Mouse (Mus musculus) right cerebral cortex, adult 18-20 months (tissue): ENCODE data around the gene Susd3.

Source experiments
- DNase-seq: peaks from one replicate; pipeline ENCODE4 v3.0.0; 2022; ENCODE audit warnings: mixed read lengths

Susd3 gene

GRCm38 (mm10) chr13:49248467-49248862, at the start of gene Susd3:
TSS of gene Susd3 (minus strand) at chr13:49248706.
- DNase-seq, result no peak

- DNase-seq, result no peak
Measured at GRCm38 (mm10) chr13:49296270-49296669, 47.8 kb upstream of the Susd3 start.

DNA sequence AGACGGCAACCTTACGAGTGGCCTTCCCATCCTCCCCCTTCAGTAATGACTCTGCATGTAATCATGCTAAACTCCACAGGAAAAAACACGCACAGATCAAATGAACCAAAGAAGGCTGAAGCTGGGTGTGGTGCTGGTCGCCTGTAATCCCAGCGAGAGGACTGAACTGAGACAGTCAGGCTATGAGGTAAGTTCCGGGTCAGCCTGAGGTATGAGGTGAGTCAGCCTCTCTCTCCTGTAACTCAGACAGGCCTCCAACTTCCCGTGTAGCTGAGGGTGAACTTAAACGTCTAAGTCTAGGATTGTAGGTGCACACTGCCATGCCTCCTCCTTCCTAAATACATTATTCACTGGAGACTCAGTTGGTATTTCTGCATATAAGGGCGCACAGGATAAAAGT, 45.6 kb upstream of the Susd3 start:
- DNase-seq, result no peak

GRCm38 (mm10) chr13:49291949-49292348, 43.4 kb upstream of the Susd3 start:
- no peak for DNase-seq

DNA sequence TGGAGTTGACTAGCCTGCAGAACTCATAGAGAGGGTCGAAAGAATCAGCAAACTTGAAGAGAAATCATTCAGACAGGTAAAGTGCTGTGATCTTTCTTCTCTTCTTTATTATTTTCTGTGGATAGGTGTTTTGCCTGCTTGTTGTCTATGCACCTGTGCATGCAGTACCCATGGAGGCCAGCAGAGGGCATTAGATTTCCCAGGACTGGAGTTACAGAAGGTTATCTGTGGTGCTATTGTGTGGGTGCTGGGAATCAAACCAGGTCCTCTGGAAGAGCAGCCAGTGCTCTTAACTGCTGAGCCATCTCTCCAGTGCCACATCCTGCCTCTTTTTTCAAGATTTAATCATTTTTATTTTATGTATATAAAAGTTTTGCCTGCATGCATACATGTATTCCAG, 42.9 kb upstream of the Susd3 start:
- no peak for DNase-seq

GRCm38 (mm10) chr13:49287224-49287623, 38.7 kb upstream of the Susd3 start:
- no peak for DNase-seq

DNA sequence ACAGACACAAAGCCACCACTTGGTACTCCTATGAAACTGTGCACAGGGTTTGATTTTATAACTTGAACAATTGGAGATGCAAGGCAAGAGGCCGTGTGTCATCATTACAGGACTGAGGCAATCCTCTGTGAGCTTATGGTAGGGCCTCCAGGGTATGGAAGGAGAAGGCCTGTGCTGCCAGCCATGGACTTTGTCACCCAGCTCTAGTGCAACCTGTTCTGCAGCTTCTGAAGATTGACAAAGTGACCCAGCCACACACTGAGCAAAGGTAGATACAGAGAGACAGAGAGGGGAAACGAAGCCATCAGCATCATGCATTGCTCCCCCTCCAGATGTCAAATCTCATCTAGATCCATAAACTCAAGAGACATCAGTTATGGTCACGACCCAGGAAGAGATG, 38.2 kb upstream of the Susd3 start:
- DNase-seq, result no peak

- peak; percentile 56 for DNase-seq
Measured at GRCm38 (mm10) chr13:49283686-49284085, 35.2 kb upstream of the Susd3 start.

- DNase-seq, result no peak
Measured at GRCm38 (mm10) chr13:49282168-49282567, 33.7 kb upstream of the Susd3 start.

- peak; percentile 35 for DNase-seq
Measured at GRCm38 (mm10) chr13:49271831-49272765, 23.6 kb upstream of the Susd3 start.

- DNase-seq, result no peak
Measured at GRCm38 (mm10) chr13:49270500-49270899, 22.0 kb upstream of the Susd3 start.

DNA sequence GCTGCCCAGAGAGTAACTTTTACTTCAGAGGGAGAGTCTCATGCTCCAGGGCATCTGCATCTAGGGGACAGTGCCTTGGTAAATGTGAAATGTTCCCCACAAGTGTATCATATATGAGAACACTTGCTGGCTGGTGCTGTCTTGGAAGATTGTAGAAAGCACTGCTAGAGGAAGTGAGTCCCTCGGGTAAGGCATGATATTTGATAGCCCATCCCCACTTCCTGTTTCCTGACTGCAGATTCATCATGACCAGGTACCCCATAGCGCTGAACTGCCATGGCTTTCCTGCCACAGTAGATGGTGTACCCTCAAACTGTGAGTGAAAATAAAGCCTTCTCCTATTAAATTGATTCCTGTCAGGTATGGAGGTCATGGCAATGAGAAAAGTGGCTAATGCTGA, 19.1 kb upstream of the Susd3 start:
- DNase-seq, result no peak

DNA sequence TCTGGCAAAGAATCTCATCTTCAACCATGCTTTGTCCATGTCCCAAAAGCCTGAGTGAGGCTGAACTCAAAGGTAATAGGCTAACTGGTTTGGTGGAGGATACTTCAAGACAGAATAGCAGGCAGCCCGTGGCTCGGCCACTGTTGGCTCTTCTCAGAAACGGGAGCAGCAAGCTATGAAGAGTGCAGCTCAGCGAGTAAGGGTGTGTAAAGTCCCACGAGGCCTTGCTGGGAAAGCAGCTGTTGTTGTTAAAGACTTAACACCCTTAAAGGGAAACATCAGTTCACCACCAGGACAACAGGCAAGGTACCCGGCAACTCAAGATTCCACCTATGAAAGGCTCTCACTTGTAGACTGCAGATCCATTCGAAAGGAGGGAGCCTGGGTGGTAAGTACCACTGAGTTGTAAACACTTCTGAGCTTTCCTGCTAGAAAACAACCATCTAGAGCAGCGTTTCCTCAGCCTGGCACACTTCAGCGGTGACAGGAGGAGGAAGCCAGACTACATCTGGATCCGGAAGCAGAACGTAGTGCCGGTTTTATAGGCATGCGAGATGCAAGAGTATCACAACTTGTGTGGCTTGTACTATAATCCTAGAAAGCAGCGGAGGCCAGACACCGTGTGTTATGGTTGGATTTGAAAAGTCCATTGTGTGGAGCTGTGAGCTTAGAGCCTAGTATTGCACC, 11.7 kb upstream of the Susd3 start:
- DNase-seq, result no peak

DNA sequence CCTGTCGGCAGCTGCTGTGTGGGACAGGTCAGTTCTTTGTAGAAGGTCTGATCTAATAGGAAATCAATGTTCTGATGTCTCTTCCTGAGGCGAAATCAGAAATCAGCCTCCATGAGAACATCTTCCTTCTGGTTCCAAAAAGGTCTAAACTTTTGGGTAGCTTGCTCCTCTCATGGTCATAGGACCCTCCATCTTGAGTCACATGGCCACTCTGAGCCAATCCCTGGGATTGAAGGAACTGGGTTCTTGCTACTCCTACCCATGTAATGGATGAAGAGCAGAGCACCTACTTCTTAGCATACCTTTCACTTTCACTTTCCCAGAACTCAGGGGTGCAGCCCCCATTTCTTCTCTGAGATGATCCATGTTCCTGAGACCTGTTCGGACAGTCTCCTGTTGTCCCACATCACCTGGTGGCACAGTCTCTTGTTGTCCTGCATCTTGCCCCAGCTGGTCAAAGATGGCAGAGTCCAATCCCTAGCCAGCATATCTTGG, 9.4 kb upstream of the Susd3 start:
- no peak for DNase-seq

DNA sequence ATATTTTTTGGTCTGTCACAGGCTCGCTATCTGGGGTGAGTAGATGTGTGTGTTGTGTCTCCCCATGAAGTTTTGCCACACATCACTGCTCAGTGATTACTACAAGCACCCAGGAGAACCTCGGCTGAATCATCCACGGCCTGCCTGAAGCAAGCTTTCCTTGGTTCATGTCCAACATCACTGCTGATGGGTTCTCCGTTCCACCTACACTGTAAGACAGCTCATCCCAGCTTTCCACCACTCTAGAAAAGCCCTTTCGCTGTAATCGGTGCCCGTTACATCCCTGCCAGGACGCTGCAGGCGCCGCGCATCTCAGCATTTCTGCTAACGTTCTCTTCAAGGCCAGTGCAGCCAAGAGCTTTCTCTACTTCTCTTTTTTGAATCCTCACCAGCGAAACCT, 4.2 kb upstream of the Susd3 start:
- peak; percentile 68 for DNase-seq

GRCm38 (mm10) chr13:49252113-49252512, 3.6 kb upstream of the Susd3 start:
- DNase-seq, result no peak

DNA sequence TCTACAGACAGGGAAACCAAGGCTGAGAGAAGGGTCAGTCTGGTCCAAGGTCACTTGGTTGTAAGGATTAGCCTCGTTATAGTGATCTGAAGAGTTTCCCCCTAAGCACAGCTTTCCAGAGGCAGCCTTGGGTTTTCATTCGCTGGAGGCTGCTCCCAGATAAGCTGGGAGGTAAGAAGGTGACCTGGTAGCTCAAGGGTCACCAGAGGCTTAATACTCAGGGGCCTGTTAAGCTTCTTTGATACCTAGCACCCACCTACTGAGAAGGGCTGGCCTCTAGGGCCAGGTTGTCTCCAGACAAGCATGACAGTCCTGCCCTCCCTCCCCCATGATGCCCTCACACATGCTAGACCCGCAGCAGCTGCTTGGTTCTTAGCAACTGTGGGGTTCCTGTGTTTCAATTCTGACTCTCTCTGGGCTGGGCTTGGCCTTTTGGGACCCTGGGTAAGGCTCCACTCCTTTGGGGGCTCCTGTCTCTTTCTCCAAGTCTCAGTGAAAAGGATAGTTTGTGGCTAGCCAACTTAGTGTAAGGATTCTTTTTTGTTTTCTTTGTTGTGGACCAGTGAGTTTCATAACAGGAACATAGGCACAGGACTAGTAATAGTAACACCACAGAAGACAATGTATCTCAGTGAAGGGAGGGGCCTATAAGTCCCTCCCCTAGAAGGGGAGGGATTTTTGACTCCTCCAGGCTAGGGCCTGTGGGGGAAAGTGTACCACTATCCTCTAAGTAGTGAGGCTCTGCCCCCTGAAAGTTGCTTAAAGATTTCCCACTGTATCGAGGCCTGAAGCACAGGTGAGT, 2.4 kb upstream of the Susd3 start:
- DNase-seq, result no peak

GRCm38 (mm10) chr13:49249634-49250033, 1.1 kb upstream of the Susd3 start:
- no peak for DNase-seq

DNA sequence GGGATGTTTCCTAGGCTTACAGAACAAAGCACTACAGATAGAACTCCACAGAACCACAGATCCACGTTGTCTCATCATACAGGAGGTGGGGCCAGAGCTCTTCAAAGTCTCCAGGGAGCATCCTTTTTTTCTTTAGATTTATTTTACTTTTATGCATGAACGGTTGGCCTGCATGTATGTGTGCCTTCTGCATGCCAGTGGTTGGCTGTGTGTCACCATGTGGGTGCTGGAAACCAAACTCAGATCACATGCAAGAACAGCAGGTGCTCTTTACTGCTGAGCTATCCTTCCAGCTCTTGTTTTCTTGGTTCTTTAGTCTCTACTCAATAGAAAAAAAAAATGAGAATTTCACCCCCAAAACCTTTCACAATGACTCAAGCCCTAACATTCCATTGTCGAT, 417 bp upstream of the Susd3 start:
- no peak for DNase-seq

- DNase-seq, result no peak
Measured at GRCm38 (mm10) chr13:49247740-49248466, 603 bp downstream of the Susd3 start.

GRCm38 (mm10) chr13:49247232-49247739, 1.2 kb downstream of the Susd3 start:
- no peak for DNase-seq

DNA sequence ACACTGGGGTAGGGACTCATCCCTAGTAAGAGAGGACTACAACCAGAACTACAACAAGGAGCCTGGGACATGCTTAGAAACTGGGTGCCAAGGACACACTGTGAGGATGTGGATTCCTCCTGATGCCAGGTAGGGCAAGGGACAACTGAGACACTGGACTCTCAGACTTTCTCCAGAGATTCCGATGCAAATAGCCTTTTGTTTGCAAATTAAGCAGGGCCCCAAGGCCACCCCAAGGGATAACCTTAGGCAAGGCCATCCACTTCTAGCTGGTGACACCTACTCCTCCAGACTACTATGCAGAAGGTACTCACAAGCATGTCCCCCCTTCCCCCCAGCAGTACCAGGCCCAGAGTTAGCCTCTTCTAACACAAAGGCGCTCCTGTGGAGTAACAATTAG, 1.9 kb downstream of the Susd3 start:
- DNase-seq, result no peak
